Mouse (Mus musculus) myocyte (in vitro differentiated cells): ENCODE results near the gene Trem1. TPM values are rescaled to one million over a fixed set of nuclear protein-coding genes. Genes with fewer than 3 reads are reported as not detected.

Experiments
- H3K27me3 ChIP-seq: one replicate; pipeline ENCODE4 v1.6.1; 2011; ENCODE audit not compliant: control insufficient read depth, insufficient read depth, insufficient read length
- H3K36me3 ChIP-seq: one replicate; pipeline ENCODE4 v1.6.1; 2011; ENCODE audit not compliant: control insufficient read depth, insufficient read depth
- H3K4me2 ChIP-seq: one replicate; pipeline ENCODE4 v1.6.1; 2011; ENCODE audit warnings: low read depth, control low read depth
- H3K4me3 ChIP-seq: one replicate; pipeline ENCODE4 v1.5.1; 2011; ENCODE audit warnings: mild to moderate bottlenecking, control low read depth, moderate library complexity
- H3K79me2 ChIP-seq: one replicate; pipeline ENCODE4 v1.6.1; 2011; ENCODE audit not compliant: control insufficient read depth, insufficient read depth
- H3ac ChIP-seq: one replicate; pipeline ENCODE4 v1.6.1; 2011; ENCODE audit not compliant: control insufficient read depth, insufficient read length
- CEBPB ChIP-seq: IDR thresholded peaks from 2 replicates; pipeline ENCODE4 v1.6.1; 2011; ENCODE audit warnings: mild to moderate bottlenecking, moderate library complexity; ENCODE audit not compliant: poor library complexity, insufficient read depth, severe bottlenecking
- E2F4 ChIP-seq: IDR thresholded peaks from one replicate; pipeline ENCODE4 v1.6.1; 2011; ENCODE audit warnings: mild to moderate bottlenecking, control low read depth, moderate library complexity; ENCODE audit not compliant: insufficient read depth
- MAX ChIP-seq: IDR thresholded peaks from one replicate; pipeline ENCODE4 v1.6.1; 2011; ENCODE audit warnings: low read depth, mild to moderate bottlenecking, control low read depth
- MYOD1 ChIP-seq, 3 experiments: IDR thresholded peaks; one replicate each; pipeline ENCODE4 v1.6.1; 2011; ENCODE audit warnings: control low read depth in 2 of 3, low read depth in 2 of 3, mild to moderate bottlenecking in 2 of 3, moderate library complexity in 1 of 3; ENCODE audit not compliant: insufficient read length in 2 of 3, control insufficient read depth in 1 of 3
- MYOG ChIP-seq, 3 experiments: IDR thresholded peaks; one replicate each; pipeline ENCODE4 v1.6.1; 2011; ENCODE audit warnings: control low read depth in 2 of 3, low read depth in 2 of 3, mild to moderate bottlenecking in 2 of 3; ENCODE audit not compliant: insufficient read length in 2 of 3, control insufficient read depth in 1 of 3, insufficient read depth in 1 of 3
- POLR2A ChIP-seq: IDR thresholded peaks from one replicate; pipeline ENCODE4 v1.6.1; 2011; ENCODE audit warnings: low read depth, mild to moderate bottlenecking, control low read depth, moderate library complexity; ENCODE audit not compliant: insufficient read length
- POLR2AphosphoS2 ChIP-seq: IDR thresholded peaks from one replicate; pipeline ENCODE4 v1.6.1; 2011; ENCODE audit warnings: low read depth, control low read depth; ENCODE audit not compliant: insufficient read length
- REST ChIP-seq: IDR thresholded peaks from one replicate; pipeline ENCODE4 v1.6.1; 2011; ENCODE audit warnings: mild to moderate bottlenecking, control low read depth, moderate library complexity; ENCODE audit not compliant: insufficient read depth, insufficient read length
- SRF ChIP-seq: IDR thresholded peaks from one replicate; pipeline ENCODE4 v1.6.1; 2011; ENCODE audit warnings: low read depth; ENCODE audit not compliant: control insufficient read depth, insufficient read length
- TCF12 ChIP-seq: IDR thresholded peaks from one replicate; pipeline ENCODE4 v1.6.1; 2011; ENCODE audit warnings: mild to moderate bottlenecking, control low read depth; ENCODE audit not compliant: poor library complexity, insufficient read depth, severe bottlenecking
- TCF3 ChIP-seq: IDR thresholded peaks from one replicate; pipeline ENCODE4 v1.6.1; 2011; ENCODE audit warnings: low read depth, control low read depth; ENCODE audit not compliant: insufficient read length
- USF1 ChIP-seq: IDR thresholded peaks from one replicate; pipeline ENCODE4 v1.6.1; 2011; ENCODE audit warnings: low read depth, mild to moderate bottlenecking, control low read depth, moderate library complexity
- polyA plus RNA-seq: library from polyadenylated mRNA; unstranded; fragments of >200 nt; fragmentation: generic; extraction: Trizol; gene quantifications from one replicate; pipeline ENCODE4 v1.2.1, GENCODE M21; 2012; ENCODE audit warnings: missing spikeins

Trem1 gene
- polyA plus RNA-seq, 1 experiment, result not detected

DNA sequence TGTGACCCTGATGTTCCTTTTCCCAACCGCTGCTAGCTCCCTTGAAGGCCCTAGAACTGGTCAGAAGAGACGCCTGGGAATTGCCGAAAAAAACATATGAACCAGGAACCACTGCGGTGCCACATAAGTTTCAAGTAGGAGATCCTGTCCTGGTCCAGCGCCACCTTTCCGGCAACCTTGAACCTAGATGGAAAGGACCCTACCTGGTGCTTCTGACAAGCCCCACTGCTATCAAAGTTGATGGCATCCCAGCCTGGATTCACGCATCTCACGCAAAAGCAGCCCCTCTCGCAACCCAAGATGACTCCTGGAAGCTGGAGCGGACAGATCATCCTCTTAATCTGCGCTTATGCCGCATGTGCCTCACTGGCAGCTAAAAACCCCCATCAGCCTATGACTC lies 20.0 kb upstream of the Trem1 start:
- Histone ChIP-seq H3K27me3 (no peaks in the 10 kb centered on the region), H3K79me2 (no peaks in the 10 kb centered on the region), H3ac (no peak overlapping the region), H3K4me2 (no peak overlapping the region), H3K4me3 (no peak overlapping the region), H3K36me3 (no peaks in the 10 kb centered on the region)
- TF ChIP-seq E2F4 (no peak), TCF3 (no peak), CEBPB (no peak), POLR2A (no peak), POLR2AphosphoS2 (no peak), MYOG (IDR thresholded peaks at IDR 0.05; ENCODE audit: control insufficient read depth in 1 of 3, insufficient read depth in 1 of 3, insufficient read length in 2 of 3, low read depth in 2 of 3) (no peak), MYOD1 (IDR thresholded peaks at IDR 0.05; ENCODE audit: control insufficient read depth in 1 of 3, insufficient read length in 2 of 3, low read depth in 2 of 3) (no peak), REST (no peak), USF1 (no peak), TCF12 (no peak), MAX (no peak), SRF (no peak)

DNA sequence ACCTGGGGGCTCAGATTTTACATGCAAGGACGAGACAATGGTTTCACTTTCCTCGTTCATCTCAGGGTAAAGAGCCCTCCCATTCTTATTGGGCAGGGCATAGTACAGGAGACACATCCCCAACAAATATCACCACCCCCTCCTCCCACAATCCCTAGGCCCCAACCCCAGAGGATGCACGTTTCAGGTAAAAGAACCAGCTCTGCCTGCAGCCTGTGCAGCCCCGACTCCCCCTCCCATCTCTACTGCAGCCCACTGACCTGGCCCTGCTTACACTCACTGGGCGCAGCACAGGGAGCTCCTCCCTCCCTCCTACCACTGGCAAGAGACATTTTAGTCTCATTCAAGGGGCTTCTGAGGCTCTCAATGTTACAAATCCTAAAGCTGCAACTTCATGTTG lies 19.1 kb upstream of the Trem1 start:
- Histone ChIP-seq H3K36me3 (no peaks in the 10 kb centered on the region), H3K27me3 (no peaks in the 10 kb centered on the region), H3ac (no peak overlapping the region), H3K79me2 (no peaks in the 10 kb centered on the region), H3K4me3 (no peak overlapping the region), H3K4me2 (no peak overlapping the region)
- TF ChIP-seq E2F4 (no peak), MAX (no peak), SRF (no peak), USF1 (no peak), CEBPB (no peak), TCF12 (no peak), MYOG (IDR thresholded peaks at IDR 0.05; ENCODE audit: control insufficient read depth in 1 of 3, insufficient read depth in 1 of 3, insufficient read length in 2 of 3, low read depth in 2 of 3) (no peak), TCF3 (no peak), MYOD1 (IDR thresholded peaks at IDR 0.05; ENCODE audit: control insufficient read depth in 1 of 3, insufficient read length in 2 of 3, low read depth in 2 of 3) (no peak), REST (no peak), POLR2A (no peak)

DNA sequence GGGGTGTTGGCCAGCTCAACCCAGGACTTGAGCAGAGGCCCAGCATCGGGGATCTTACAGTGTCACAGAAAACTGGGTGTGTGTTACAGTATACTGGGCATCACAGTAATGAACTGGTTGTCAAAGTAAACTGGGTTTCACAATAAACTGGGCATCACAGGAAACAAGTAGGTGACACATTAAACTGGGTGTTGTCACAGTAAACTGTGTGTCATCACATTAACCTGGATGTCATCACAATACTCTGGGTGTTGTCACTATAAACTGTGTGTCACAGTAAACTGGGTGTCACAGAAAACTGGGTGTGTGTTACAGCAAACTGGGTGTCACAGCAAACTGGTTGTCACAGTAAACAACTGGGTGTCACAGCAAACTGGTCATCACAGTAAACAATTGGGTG lies 17.1 kb upstream of the Trem1 start:
- no peak for TF ChIP-seq SRF
- TF ChIP-seq TCF3, result no peak
- TF ChIP-seq E2F4, result no peak
- Histone ChIP-seq H3K79me2 (no peaks in the 10 kb centered on the region), H3ac (no peak overlapping the region)

DNA sequence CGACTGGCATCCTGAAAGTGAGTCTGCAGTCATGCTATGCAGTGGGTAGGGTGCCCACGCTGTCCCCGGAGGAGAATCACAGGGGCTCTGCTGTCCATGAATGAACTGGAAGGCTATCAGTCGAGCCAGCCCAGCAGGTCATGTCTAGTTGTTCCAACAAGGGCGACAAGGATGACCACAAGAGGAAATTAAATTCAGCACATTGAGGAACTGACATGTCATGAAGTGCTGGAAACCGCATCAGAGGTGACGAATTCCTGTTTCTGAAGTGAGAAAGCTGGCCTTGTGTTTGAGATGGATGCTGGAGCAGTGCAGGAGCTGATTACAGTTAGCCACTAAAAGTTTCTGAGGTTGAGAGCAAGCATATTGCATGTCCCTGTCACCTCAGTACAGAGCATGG lies 1.9 kb upstream of the Trem1 start:
- Histone ChIP-seq H3K4me2 (no peak overlapping the region), H3K79me2 (no peaks in the 10 kb centered on the region), H3K36me3 (no peaks in the 10 kb centered on the region), H3ac (no peak overlapping the region), H3K4me3 (no peak overlapping the region), H3K27me3 (no peaks in the 10 kb centered on the region)
- TF ChIP-seq POLR2AphosphoS2 (no peak), SRF (no peak)

More for the DNA sequence above, 17.1 kb upstream of the Trem1 start:
- no peak overlapping the region for H3K4me3 ChIP-seq
- H3K36me3 ChIP-seq, result no peaks in the 10 kb centered on the region
- no peaks in the 10 kb centered on the region for H3K27me3 ChIP-seq
- H3K4me2 ChIP-seq, result no peak overlapping the region

DNA sequence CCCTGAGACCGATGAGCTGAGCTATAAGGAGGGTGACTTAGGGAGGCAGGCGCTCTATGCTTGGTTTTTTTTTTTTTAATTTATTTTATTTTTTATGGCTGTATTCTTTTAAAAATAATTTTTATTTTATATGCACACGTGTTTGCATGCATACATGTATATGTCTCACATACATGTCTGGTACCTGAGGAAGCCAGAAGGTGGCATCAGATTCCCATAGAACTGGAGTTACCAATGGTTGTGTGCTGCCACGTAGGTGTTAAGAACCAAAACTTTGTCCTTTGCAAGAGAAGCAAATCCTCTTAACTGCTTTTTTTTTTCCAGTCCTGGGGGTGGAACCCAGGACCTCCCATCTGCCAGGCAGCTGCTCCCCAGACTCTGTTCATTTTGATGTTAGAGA lies 1.2 kb downstream of the Trem1 start:
- TF ChIP-seq POLR2A, result no peak
- TF ChIP-seq TCF3, result no peak
- TF ChIP-seq MYOD1 (IDR thresholded peaks at IDR 0.05; ENCODE audit: control insufficient read depth in 1 of 3, insufficient read length in 2 of 3, low read depth in 2 of 3), result no peak
- no peak for TF ChIP-seq TCF12
- no peak for TF ChIP-seq MYOG (IDR thresholded peaks at IDR 0.05; ENCODE audit: control insufficient read depth in 1 of 3, insufficient read depth in 1 of 3, insufficient read length in 2 of 3, low read depth in 2 of 3)
- no peak for TF ChIP-seq REST
- no peak for TF ChIP-seq POLR2AphosphoS2
- TF ChIP-seq MAX, result no peak
- no peak for TF ChIP-seq USF1
- TF ChIP-seq CEBPB, result no peak
- TF ChIP-seq E2F4, result no peak
- no peak for TF ChIP-seq SRF
- Histone ChIP-seq H3K4me3 (no peak overlapping the region), H3K4me2 (no peak overlapping the region), H3K36me3 (no peaks in the 10 kb centered on the region), H3ac (no peak overlapping the region), H3K27me3 (no peaks in the 10 kb centered on the region), H3K79me2 (no peaks in the 10 kb centered on the region)
